Mouse (Mus musculus) olfactory bulb, adult 2 months (tissue): ENCODE results near the gene Dtd2. TPM values are rescaled to one million over a fixed set of nuclear protein-coding genes. Genes with fewer than 3 reads are reported as not detected.
A peak's percentile ranks its signal among the peaks of the same experiment; 100 is the strongest.

Source experiments
- H3K27ac ChIP-seq: fragments of 200-500 bp; 2 replicates; pipeline ENCODE4 v1.5.1; 2012; ENCODE audit warnings: low read depth, low read length; ENCODE audit not compliant: insufficient read depth
- H3K4me1 ChIP-seq: fragments of 200-500 bp; 2 replicates; pipeline ENCODE4 v1.6.1; 2012; ENCODE audit warnings: low read length; ENCODE audit not compliant: control insufficient read depth, insufficient read depth
- H3K4me3 ChIP-seq: fragments of 200-500 bp; 2 replicates; pipeline ENCODE4 v1.5.1; 2012; ENCODE audit warnings: mild to moderate bottlenecking, low read depth, low read length, moderate library complexity; ENCODE audit not compliant: insufficient read depth
- CTCF ChIP-seq: fragments of 200-500 bp; IDR thresholded peaks from 2 replicates; pipeline ENCODE4 v1.5.1; 2012; ENCODE audit warnings: low read depth, mild to moderate bottlenecking, low read length, moderate library complexity; ENCODE audit not compliant: insufficient read depth
- POLR2A ChIP-seq: fragments of 200-500 bp; IDR thresholded peaks from 2 replicates; pipeline ENCODE4 v1.6.1; 2012; ENCODE audit warnings: mild to moderate bottlenecking, low read depth, low read length, moderate library complexity; ENCODE audit not compliant: insufficient read depth
- whole genome bisulfite sequencing: fragments of 180-500 bp; shearing (Covaris S2); methylation state at CpG from one replicate; pipeline ENCODE4 v1.1.7; 2018; 5-methylcytosine and 5-hydroxymethylcytosine counted together
- polyA plus RNA-seq: library from polyadenylated mRNA; stranded (reverse); fragments of >200 nt; gene quantifications from 2 replicates; pipeline ENCODE4 v1.2.4, GENCODE M21; 2012; ENCODE audit warnings: low replicate concordance; ENCODE audit not compliant: missing spikeins, insufficient read depth, insufficient read length

Dtd2 gene
- polyA plus RNA-seq, 1 experiment: not detected

DNA sequence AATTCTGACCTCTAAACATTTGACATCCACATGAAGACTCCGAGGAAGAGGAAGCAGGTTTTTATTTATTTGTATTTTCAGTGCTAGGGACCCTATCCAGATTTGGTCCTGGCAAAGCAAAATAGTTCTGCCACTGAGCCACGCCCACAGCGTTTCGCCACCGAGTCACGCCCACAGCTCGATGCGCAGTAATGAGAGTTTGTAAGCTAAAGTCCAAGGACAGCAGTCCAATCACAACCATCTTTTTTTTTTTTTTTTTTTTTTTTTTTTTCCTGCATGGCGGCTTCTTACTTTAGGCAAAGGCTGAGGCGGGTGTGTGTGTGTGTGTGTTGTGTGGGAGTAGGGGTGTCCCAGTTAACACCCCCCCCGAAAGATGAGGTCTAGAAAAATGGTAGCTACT lies 7.7 kb upstream of the Dtd2 start:
- H3K27ac ChIP-seq: no peak overlapping the region
- H3K4me3 ChIP-seq: no peak overlapping the region
- H3K4me1 ChIP-seq: no peaks in the 10 kb centered on the region
- TF ChIP-seq CTCF (no peak), POLR2A (no peak)
- 75% methylated on average over 11 of the region's 11 CpGs for WGBS

DNA sequence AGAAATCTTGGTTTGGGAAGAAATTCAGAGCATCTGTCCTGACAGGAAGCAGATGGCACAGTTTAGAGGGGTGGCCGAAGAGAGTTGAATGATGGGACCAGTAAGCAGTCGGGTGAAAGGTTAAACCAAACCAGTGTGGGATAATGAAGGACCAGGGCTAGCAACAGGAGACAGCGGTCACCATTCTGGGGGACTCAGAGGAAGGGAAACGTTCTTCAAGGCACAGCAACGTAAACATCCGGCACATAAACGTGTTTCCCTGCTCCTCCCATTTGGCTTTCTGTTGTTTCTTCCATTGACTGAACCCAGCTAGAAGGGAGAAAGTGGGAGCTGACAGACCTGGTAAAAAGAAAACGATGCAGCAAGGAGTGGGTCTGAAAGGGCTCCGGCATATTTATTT lies 7.0 kb upstream of the Dtd2 start:
- no peak overlapping the region for H3K4me3 ChIP-seq
- no peaks in the 10 kb centered on the region for H3K4me1 ChIP-seq
- 72% methylated on average over 9 of the region's 9 CpGs for WGBS
- no peak overlapping the region for H3K27ac ChIP-seq
- TF ChIP-seq CTCF (no peak), POLR2A (no peak)

GRCm38 (mm10) chr12:52012159-52012558 lies 5.9 kb upstream of the Dtd2 start:
- Histone ChIP-seq H3K4me1 (no peaks in the 10 kb centered on the region), H3K4me3 (no peak overlapping the region), H3K27ac (no peak overlapping the region)
- 87% methylated on average over 8 of the region's 8 CpGs for WGBS
- TF ChIP-seq POLR2A (no peak), CTCF (no peak)

DNA sequence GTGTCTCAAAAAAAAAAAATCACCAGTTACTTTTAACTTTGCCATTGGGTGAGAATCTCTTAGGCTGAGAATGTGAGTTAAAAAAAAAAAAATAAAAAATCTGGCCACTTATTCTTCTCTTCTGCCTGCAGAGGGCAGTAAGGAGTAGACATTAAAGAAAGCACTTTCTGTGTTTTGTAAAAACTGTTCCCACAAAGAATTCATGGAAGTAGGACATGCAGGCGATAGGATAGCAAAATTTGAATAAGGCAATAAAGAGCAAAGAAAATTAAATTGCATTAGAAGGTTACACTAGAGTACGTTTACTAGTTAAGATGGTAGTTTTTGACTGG lies 4.3 kb upstream of the Dtd2 start:
- Histone ChIP-seq H3K27ac (no peak overlapping the region), H3K4me3 (no peak overlapping the region), H3K4me1 (no peaks in the 10 kb centered on the region)
- WGBS: 23% methylated on average over 2 of the region's 2 CpGs
- TF ChIP-seq CTCF: no peak
- no peak for TF ChIP-seq POLR2A

- Histone ChIP-seq H3K27ac (no peak overlapping the region), H3K4me3 (no peak overlapping the region), H3K4me1 (no peaks in the 10 kb centered on the region)
- WGBS: 17% methylated on average over 15 of the region's 15 CpGs
- TF ChIP-seq POLR2A (no peak), CTCF (no peak)
These were observed 3.8 kb upstream of the Dtd2 start for GRCm38 (mm10) chr12:52009928-52010629.

GRCm38 (mm10) chr12:52006633-52006994 lies 313 bp upstream of the Dtd2 start:
- Histone ChIP-seq H3K4me1 (no peaks in the 10 kb centered on the region), H3K4me3 (peak overlapping the region; percentile 92), H3K27ac (no peak overlapping the region)
- 43% methylated on average over 5 of the region's 5 CpGs for WGBS
- no peak for TF ChIP-seq CTCF
- TF ChIP-seq POLR2A: no peak

- 90% methylated on average over 3 of the region's 3 CpGs for WGBS
- TF ChIP-seq POLR2A (no peak), CTCF (no peak)
- Histone ChIP-seq H3K27ac (no peak overlapping the region), H3K4me1 (no peaks in the 10 kb centered on the region), H3K4me3 (no peak overlapping the region)
These were observed 3.6 kb downstream of the Dtd2 start for GRCm38 (mm10) chr12:52002746-52003145.

DNA sequence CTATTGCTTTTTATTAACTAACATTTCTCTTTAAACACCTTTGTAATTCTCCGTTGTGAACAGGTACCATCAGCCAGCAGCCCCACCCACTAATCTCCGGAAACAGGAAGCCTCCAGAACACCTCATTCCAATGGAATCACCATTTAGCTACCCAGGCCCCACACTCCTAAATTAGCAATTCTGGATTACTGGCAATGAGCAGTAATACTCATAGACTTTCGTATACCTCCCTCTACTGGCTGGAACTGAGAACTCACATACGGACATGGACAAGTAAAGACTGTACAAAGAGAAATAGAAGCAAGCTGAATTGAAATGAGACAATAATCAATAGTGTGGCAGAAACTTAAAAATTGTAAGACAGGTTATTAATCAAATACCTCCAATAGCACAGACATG lies 4.8 kb downstream of the Dtd2 start:
- TF ChIP-seq POLR2A: no peak
- TF ChIP-seq CTCF: no peak
- Histone ChIP-seq H3K4me1 (no peaks in the 10 kb centered on the region), H3K27ac (no peak overlapping the region), H3K4me3 (no peak overlapping the region)
- 7% methylated on average over 4 of the region's 4 CpGs for WGBS

DNA sequence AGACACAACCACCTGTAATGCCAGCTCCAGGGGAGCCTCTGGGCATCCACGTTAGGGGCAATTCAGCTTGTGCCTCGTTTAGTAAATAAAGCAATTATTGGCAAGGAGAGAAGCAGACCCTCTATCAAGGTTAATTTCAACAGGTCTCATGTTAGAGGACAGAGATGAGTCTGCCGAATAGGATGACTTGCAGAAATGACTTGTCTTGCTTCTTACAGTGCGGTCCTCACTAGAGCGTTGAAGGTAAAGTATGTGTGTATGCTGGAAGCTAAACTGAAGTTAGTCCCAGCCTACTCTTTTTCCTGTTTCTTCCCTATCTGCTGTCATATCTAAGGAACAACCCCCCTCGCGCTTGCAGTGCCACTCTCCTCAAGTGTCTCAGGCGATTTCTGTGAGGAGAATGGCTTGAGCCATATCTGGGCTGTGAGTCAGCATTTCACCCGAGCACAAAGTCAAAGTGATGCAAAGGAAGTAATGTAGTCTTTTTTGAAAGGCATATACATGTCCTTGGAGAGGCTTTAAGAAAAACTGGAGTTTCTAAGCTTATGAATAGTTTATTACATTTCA lies 7.9 kb downstream of the Dtd2 start:
- H3K4me1 ChIP-seq: no peaks in the 10 kb centered on the region
- TF ChIP-seq CTCF (no peak), POLR2A (no peak)

DNA sequence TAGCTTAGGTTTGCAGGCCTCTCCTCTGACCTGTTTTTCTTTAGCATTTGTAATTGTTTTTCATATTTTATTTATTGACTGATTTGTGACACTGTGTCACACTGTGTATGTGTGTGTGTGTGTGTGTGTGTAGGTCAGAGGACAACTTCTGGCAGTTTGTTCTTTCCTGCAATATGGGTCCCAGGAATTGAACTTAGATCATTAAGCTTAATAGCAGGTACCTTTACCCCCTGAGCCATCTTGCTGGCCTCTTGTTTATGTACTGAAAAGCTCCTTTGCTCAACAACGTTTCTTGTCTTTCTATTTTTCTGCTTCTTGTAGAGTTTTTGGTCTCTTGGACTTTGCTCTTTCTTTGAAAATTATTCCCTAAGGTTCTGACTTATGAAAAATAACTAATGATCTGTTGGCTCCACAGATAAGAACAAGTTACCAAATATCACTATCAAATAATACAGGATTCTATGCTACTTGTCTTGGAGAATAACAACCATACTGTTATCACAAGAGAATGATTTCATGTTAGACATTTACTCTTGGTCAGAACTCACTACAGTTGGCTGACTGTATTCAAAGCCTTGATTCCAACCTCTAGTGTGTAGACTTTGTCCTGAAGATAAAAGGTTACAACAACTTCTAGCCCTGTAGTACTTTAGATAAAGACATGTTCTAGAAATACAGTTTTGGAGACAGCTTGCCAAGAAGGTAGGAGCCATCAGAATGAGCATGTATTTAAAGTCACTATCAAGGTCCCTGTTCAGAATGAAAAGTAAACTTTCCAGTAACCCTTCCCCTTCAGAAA lies 10.4 kb downstream of the Dtd2 start:
- TF ChIP-seq CTCF (no peak), POLR2A (no peak)

More for the DNA sequence above, 7.9 kb downstream of the Dtd2 start:
- Histone ChIP-seq H3K27ac (no peak overlapping the region), H3K4me3 (no peak overlapping the region)
- 88% methylated on average over 9 of the region's 9 CpGs for WGBS

More for the DNA sequence above, 10.4 kb downstream of the Dtd2 start:
- Histone ChIP-seq H3K27ac (no peak overlapping the region), H3K4me3 (no peak overlapping the region), H3K4me1 (no peaks in the 10 kb centered on the region)
- WGBS: 91% methylated on average over 1 of the region's 1 CpGs
